Mouse (Mus musculus) liver, embryonic 13.5 days (tissue): ENCODE measurements at regions not wholly inside any gene's neighbourhood (a gene's known extent, or its start where the extent isn't known, plus 50 kb on each side); places are given as distances from the start of the nearest gene placed in this dataset.
A peak's percentile ranks its signal among the peaks of the same experiment; 100 is the strongest.
"Not testable (repeated sequence)": the region's sequence is repeated elsewhere in the genome, so short reads cannot be mapped to it uniquely, and the experiment has no call there.

Source experiments
- ATAC-seq: fragments of 200-750 bp; cut with Nextera tagmentation; 2 replicates; pipeline ENCODE4 v1.8.0; 2017; ENCODE audit warnings: low read depth, mild to moderate bottlenecking, moderate number of reproducible peaks, moderate library complexity
- DNase-seq: peaks from one replicate; pipeline ENCODE4 v3.0.0; 2022
- H3K27ac ChIP-seq: fragments of 300-500 bp; sonication (generic); 2 replicates; pipeline ENCODE4 v1.5.1; 2015; ENCODE audit warnings: moderate library complexity, mild to moderate bottlenecking, inconsistent platforms
- H3K27me3 ChIP-seq: fragments of 300-500 bp; sonication (generic); 2 replicates; pipeline ENCODE4 v1.6.1; 2015; ENCODE audit warnings: mild to moderate bottlenecking, inconsistent platforms
- H3K36me3 ChIP-seq: fragments of 300-500 bp; sonication (generic); 2 replicates; pipeline ENCODE4 v1.6.1; 2015; ENCODE audit warnings: mild to moderate bottlenecking, inconsistent platforms
- H3K4me1 ChIP-seq: fragments of 300-500 bp; sonication (generic); replicated peaks from 2 replicates; pipeline ENCODE4 v1.6.1; 2015; ENCODE audit warnings: inconsistent platforms
- H3K4me2 ChIP-seq: fragments of 300-500 bp; sonication (generic); 2 replicates; pipeline ENCODE4 v1.6.1; 2015; ENCODE audit warnings: inconsistent platforms, mild to moderate bottlenecking, moderate library complexity
- H3K4me3 ChIP-seq: fragments of 300-500 bp; sonication (generic); replicated peaks from 2 replicates; pipeline ENCODE4 v1.5.1; 2015; ENCODE audit warnings: mild to moderate bottlenecking, inconsistent platforms
- H3K9ac ChIP-seq: fragments of 300-500 bp; sonication (generic); 2 replicates; pipeline ENCODE4 v1.6.1; 2015; ENCODE audit warnings: mild to moderate bottlenecking, inconsistent platforms
- H3K9me3 ChIP-seq: fragments of 300-500 bp; sonication (generic); replicated peaks from 2 replicates; pipeline ENCODE4 v1.6.1; 2016; ENCODE audit warnings: inconsistent platforms
- WGBS: fragments of 180-500 bp; shearing (Covaris S2); methylation state at CpG from one replicate; pipeline ENCODE4 v1.1.7; 2015; ENCODE audit not compliant: insufficient replicate concordance; 5-methylcytosine and 5-hydroxymethylcytosine counted together

DNA sequence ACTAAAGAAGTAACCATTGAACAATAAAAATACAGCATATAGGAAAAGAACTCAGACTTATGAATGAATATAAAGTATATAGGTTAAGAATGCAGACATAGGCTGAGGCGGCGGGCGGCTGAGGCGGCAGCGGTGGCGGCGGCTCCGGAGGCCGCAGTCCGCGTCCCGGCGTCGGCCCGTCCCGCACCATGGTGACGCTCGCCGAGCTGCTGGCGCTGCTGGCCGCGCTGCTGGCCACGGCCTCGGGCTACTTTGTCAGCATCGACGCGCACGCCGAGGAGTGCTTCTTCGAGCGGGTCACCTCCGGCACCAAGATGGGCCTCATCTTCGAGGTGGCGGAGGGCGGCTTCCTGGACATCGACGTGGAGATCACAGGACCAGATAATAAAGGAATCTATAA, 757.6 kb upstream of the Kirrel3 start:
- not testable (repeated sequence) for H3K9me3 ChIP-seq, H3K4me2 ChIP-seq, H3K4me3 ChIP-seq, H3K27ac ChIP-seq, H3K27me3 ChIP-seq, DNase-seq, H3K36me3 ChIP-seq, H3K9ac ChIP-seq, H3K4me1 ChIP-seq
- WGBS, result 71% methylated on average over 26 of the region's 37 CpGs
- 0 out of 2 replicates have a peak, but pooled peaks have one; percentile 50 for ATAC-seq

DNA sequence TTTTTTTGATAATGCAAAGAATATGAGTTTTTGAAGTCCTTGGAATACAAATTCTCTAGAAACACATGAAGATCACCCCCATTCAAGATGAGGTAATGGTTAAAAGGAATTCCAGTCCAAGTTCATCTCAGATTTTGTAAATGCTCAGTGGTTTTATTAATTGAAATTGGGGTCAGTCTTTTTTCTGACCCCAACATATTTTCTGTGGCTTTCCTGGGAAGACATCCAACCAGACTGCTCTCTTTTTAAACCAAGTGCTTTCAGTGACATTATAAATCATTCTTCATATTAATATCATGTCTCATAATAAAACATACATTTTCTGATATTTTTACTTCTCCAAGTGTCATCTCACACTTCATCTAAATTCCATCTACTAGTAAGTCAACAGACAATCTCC, 725.0 kb upstream of the Kirrel3 start:
- H3K4me1 ChIP-seq, result no peaks in the 10 kb centered on the region
- no peak for DNase-seq
- H3K4me3 ChIP-seq, result no peak overlapping the region
- no peak overlapping the region for H3K4me2 ChIP-seq
- no peak overlapping the region for H3K27ac ChIP-seq
- H3K27me3 ChIP-seq, result no peaks in the 10 kb centered on the region
- no peaks in the 10 kb centered on the region for H3K9me3 ChIP-seq
- no peaks in the 10 kb centered on the region for H3K36me3 ChIP-seq
- H3K9ac ChIP-seq, result no peak overlapping the region
- ATAC-seq, result no peak

DNA sequence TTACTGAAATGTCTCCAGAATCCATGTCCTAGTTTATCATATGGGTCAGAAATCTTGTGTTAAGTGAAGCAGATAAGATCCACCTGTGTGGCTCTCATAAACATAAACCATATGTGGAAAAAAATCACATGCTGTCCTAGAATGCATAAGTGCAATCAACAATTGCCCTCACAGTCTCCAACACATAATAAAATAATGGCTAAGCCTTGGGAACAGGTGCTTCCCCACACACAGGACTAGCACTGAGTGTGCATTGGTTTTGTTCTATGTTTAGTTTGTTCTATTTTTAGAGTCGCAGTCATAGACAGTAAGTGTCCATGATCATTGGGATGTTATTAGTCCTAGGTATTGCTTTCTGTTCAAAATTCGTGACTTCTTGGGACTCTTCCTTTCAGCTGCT, 719.5 kb upstream of the Kirrel3 start:
- no peaks in the 10 kb centered on the region for H3K9me3 ChIP-seq
- no peak overlapping the region for H3K4me2 ChIP-seq
- no peak overlapping the region for H3K9ac ChIP-seq
- H3K4me1 ChIP-seq, result no peaks in the 10 kb centered on the region
- H3K27me3 ChIP-seq, result no peaks in the 10 kb centered on the region
- no peak for DNase-seq
- WGBS, result 56% methylated on average over 2 of the region's 2 CpGs
- H3K27ac ChIP-seq, result no peak overlapping the region
- no peak for ATAC-seq
- no peaks in the 10 kb centered on the region for H3K36me3 ChIP-seq
- no peak overlapping the region for H3K4me3 ChIP-seq

DNA sequence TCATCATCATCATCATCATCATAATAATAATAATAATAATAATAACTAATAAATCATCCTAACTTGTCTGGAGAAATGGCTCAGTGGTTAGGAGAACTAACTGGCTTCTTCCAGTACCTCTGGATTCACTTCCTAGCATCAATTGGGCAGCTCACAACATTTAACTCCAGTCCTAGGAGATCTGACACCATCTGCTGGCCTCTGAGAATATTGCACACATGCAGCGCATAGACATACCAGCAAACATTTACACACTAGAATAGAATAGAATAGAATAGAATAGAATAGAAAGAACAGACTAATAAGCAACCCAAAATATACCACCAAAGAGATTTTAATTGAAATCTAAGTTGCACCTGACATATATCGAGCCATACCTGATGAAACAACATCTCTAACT, 715.9 kb upstream of the Kirrel3 start:
- no peaks in the 10 kb centered on the region for H3K36me3 ChIP-seq
- no peaks in the 10 kb centered on the region for H3K4me1 ChIP-seq
- WGBS, result 61% methylated on average over 2 of the region's 2 CpGs
- H3K27me3 ChIP-seq, result no peaks in the 10 kb centered on the region
- H3K9ac ChIP-seq, result no peak overlapping the region
- DNase-seq (no peak), ATAC-seq (no peak)
- H3K9me3 ChIP-seq, result no peaks in the 10 kb centered on the region
- no peak overlapping the region for H3K4me3 ChIP-seq
- no peak overlapping the region for H3K4me2 ChIP-seq
- H3K27ac ChIP-seq, result no peak overlapping the region

DNA sequence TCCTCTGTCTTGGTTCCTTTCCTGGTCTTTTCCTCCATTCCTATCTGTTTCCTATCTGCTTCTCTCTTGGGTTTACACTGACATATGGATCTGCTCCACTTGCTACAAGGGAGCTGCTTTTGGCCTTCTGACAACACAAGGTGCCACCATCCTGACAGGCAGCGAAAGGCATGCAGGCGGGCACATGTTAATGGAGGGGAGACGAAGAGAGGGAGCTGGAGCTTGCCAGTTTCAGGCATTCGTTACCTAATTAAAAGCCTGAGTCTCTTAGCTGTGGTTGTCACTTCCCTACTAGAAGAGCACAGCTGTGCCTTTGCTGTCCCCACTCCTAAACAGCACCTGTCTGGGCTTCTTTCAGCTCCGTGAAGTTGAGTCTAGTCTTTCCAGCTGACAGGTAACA, 711.5 kb upstream of the Kirrel3 start:
- Histone ChIP-seq H3K27ac (no peak overlapping the region), H3K9ac (no peak overlapping the region), H3K4me1 (no peaks in the 10 kb centered on the region), H3K27me3 (no peaks in the 10 kb centered on the region), H3K4me2 (no peak overlapping the region), H3K4me3 (no peak overlapping the region), H3K36me3 (no peaks in the 10 kb centered on the region), H3K9me3 (no peaks in the 10 kb centered on the region)
- 63% methylated on average over 5 of the region's 5 CpGs for WGBS
- ATAC-seq (no peak), DNase-seq (no peak)

DNA sequence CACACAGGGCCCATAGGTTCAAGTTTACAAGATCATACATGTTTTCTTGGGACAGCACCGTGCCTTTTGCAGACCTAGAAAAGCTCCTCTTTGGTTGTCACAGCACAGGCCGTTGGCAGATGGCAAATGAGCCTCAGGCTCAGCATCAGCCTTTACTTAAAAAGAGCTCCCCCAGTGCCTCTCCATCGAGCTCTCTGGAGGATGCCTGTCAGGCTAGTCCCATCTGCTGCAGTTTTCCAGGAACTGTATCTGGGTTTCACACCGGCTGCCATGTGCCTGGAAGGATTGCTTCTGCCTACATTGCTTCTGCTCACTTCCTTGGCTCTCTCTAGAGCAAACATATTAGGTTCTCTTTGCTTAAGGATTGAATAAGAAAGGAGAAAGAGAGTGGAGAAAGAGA, 695.1 kb upstream of the Kirrel3 start:
- Histone ChIP-seq H3K27ac (no peak overlapping the region), H3K27me3 (no peaks in the 10 kb centered on the region), H3K9me3 (no peaks in the 10 kb centered on the region), H3K9ac (no peak overlapping the region), H3K4me3 (no peak overlapping the region), H3K4me2 (no peak overlapping the region), H3K4me1 (no peaks in the 10 kb centered on the region), H3K36me3 (no peaks in the 10 kb centered on the region)
- ATAC-seq (no peak), DNase-seq (no peak)
- WGBS, result 53% methylated on average over 4 of the region's 4 CpGs

DNA sequence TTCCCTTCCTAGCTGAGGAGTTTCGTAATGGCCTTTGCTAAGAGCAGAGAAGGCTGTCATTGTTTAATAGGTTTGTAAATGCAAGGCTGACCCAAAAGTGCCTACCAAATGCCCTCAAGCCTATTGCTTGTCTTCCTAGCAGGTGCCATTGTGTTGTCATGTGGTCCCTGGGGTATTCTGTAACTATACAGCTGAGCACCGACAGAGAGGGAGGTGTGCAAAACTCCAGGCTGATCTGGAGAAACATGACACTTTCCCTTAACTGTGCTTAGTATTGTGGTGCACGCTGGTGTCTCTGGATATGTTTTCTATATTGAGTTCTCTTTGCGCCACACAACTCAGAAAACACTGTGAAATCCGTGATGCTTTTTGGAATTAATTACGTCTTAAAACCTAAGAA, 685.4 kb upstream of the Kirrel3 start:
- WGBS, result 48% methylated on average over 6 of the region's 6 CpGs
- no peak overlapping the region for H3K4me3 ChIP-seq
- ATAC-seq, result no peak

DNA sequence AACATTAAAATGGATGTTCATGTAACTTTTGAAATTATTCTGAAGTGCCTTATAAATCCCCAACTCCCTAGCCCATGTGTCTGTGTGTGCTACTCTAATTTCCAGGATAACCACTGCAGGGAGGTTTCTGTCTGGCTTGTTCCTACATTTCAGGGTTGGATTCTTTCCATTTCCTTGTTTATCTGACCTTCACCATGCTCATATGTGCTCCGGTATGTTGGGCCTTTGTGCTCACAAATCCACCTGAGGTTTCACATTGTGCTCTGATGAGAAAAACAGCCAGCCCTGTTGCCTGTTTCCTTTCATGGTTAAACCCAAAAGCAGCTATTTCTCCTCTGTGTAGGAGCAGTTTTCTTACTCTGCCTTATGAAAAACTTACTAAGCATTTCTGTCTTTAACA, 684.9 kb upstream of the Kirrel3 start:
- Histone ChIP-seq H3K27ac (no peak overlapping the region), H3K27me3 (no peaks in the 10 kb centered on the region), H3K4me2 (no peak overlapping the region), H3K9me3 (no peaks in the 10 kb centered on the region), H3K4me3 (no peak overlapping the region), H3K36me3 (no peaks in the 10 kb centered on the region), H3K4me1 (no peaks in the 10 kb centered on the region), H3K9ac (no peak overlapping the region)
- ATAC-seq, result no peak
- WGBS, result 65% methylated on average over 1 of the region's 1 CpGs
- DNase-seq, result no peak

More for the DNA sequence above, 685.4 kb upstream of the Kirrel3 start:
- Histone ChIP-seq H3K4me2 (no peak overlapping the region), H3K9ac (no peak overlapping the region), H3K4me1 (no peaks in the 10 kb centered on the region), H3K9me3 (no peaks in the 10 kb centered on the region), H3K36me3 (no peaks in the 10 kb centered on the region), H3K27ac (no peak overlapping the region), H3K27me3 (no peaks in the 10 kb centered on the region)
- DNase-seq, result no peak

DNA sequence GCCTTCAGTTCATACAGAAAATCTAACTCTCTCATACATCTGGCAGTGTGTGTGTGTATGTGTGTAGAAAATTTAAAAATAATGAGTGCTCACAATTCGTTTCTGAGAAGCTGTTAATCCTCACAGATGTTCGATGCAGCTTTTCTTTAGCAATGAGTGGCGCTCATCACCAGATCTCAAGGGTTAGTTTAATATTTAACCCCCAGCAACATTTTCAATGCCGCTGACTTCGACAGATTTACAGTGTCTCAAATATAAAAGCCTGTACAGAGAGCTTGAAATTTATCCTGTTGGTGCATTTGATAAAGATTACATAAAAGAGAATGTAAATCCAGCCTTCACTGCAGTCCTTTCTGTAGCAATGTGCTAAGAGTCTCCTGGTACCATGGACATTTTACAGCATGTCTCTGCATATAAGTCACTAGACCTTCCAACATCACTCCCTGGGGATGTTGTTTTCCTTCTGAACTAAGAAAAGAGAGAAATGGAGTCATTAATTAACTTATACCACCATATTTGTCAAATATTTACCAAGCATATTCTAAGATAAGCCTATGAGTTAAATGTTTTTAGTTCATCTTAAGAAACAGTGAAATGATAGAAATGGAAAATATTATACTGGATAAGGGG, 670.8 kb upstream of the Kirrel3 start:
- Histone ChIP-seq H3K36me3 (no peaks in the 10 kb centered on the region), H3K9me3 (no peaks in the 10 kb centered on the region), H3K9ac (no peak overlapping the region), H3K4me1 (no peaks in the 10 kb centered on the region), H3K4me3 (no peak overlapping the region), H3K27ac (no peak overlapping the region), H3K4me2 (no peak overlapping the region), H3K27me3 (no peaks in the 10 kb centered on the region)
- 59% methylated on average over 5 of the region's 5 CpGs for WGBS
- DNase-seq (no peak), ATAC-seq (no peak)

DNA sequence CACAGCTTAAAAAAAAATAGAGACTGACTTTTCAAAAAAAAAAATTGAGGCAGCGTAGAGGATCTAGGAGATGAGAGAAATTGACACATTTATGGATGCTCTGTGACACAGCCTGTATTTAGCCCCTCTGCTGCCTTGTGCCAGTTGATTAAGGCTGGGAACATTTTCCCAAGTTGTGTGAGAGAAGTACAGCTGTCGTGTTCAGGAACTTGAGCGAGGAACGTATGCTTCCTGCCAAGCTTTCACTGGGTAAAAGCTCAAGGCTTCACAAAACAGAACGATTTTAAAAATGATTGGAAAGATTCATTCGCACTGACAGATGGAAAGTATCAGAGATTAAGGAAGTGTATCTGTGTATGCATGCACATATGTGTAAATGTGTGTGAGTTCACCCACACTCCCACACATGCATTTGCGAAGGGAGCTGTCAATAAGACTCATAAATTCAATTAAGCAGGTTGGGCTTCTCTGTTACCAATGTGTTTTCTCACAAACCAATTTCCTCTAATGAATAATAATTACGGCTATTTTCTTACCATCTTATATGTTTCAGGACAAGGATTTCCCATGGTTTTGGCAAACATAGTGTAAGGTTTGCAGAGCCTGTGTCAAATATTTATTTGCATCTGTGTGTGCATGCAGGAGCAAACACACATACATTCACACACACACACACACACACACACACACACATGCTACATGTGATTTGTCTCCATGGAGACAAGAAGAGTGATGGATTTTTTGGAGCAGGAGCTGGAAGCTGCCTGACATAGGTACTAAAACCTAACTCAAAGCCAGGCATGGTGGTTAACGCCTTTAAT, 662.9 kb upstream of the Kirrel3 start:
- no peaks in the 10 kb centered on the region for H3K36me3 ChIP-seq
- H3K27me3 ChIP-seq, result no peaks in the 10 kb centered on the region
- H3K9me3 ChIP-seq, result no peaks in the 10 kb centered on the region
- no peak overlapping the region for H3K27ac ChIP-seq
- no peak overlapping the region for H3K9ac ChIP-seq
- 61% methylated on average over 9 of the region's 9 CpGs for WGBS
- H3K4me1 ChIP-seq, result no peaks in the 10 kb centered on the region
- H3K4me3 ChIP-seq, result no peak overlapping the region
- H3K4me2 ChIP-seq, result no peak overlapping the region
- no peak for DNase-seq
- ATAC-seq, result no peak

DNA sequence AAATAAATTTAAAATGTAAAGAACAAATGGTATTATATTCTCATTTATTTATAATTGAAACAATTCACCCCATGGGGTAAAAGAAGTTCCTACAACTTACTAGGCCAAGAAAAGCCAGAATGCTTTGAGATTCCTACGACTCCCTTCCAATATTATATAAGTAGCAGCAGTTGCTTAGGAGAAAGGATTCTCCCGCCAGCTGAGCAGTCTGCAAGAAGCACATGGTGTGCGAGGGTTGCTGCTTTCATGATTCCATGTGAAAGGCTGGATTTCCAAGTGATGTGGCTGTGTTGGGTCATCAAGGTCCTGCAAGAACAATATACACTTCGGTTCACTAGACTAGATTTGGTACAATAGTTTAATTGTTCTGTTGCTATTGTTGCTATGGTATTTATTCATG, 659.6 kb upstream of the Kirrel3 start:
- WGBS, result 60% methylated on average over 4 of the region's 4 CpGs
- H3K27ac ChIP-seq, result no peak overlapping the region

DNA sequence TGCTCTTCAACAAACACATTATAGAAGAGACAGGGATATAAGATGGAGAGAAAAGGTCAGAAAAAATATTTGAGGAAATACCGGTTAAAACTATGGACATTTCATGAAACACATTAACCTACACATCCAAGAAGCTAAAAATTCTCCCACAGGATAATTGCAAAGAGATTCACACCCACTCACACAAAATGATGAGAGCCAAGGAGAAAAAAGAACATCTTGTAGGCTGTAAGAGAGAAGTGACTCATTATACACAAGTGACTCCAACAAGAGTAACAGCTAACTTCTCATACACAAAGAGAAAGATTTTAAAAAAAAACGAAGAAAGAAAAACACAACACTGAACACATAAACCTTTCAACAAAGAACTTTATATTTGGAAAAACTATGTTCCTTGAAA, 658.3 kb upstream of the Kirrel3 start:
- Histone ChIP-seq H3K36me3 (no peaks in the 10 kb centered on the region), H3K4me1 (no peaks in the 10 kb centered on the region), H3K27ac (no peak overlapping the region), H3K9ac (no peak overlapping the region), H3K4me2 (no peak overlapping the region), H3K9me3 (no peaks in the 10 kb centered on the region), H3K4me3 (no peak overlapping the region), H3K27me3 (no peaks in the 10 kb centered on the region)
- ATAC-seq (no peak), DNase-seq (no peak)
- WGBS, result 50% methylated on average over 2 of the region's 2 CpGs

More for the DNA sequence above, 659.6 kb upstream of the Kirrel3 start:
- no peaks in the 10 kb centered on the region for H3K9me3 ChIP-seq
- no peaks in the 10 kb centered on the region for H3K4me1 ChIP-seq
- no peak overlapping the region for H3K9ac ChIP-seq
- no peak overlapping the region for H3K4me3 ChIP-seq
- DNase-seq (no peak), ATAC-seq (no peak)
- no peak overlapping the region for H3K4me2 ChIP-seq
- H3K36me3 ChIP-seq, result no peaks in the 10 kb centered on the region
- H3K27me3 ChIP-seq, result no peaks in the 10 kb centered on the region
